Mouse (Mus musculus) embryonic fibroblast, embryonic 13.5 days (primary cell): ENCODE data around the gene Agpat2. TPM values are rescaled to one million over a fixed set of nuclear protein-coding genes. Genes with fewer than 3 reads are reported as not detected.

Experiments used
- H3K27ac ChIP-seq: 2 replicates; pipeline ENCODE4 v1.5.1; 2012; ENCODE audit warnings: low read length, control low read depth, inconsistent platforms; ENCODE audit not compliant: insufficient read depth
- H3K4me1 ChIP-seq: 2 replicates; pipeline ENCODE4 v1.6.1; 2011; ENCODE audit warnings: low read length; ENCODE audit not compliant: control insufficient read depth, insufficient read depth
- H3K4me3 ChIP-seq: 2 replicates; pipeline ENCODE4 v1.5.1; 2011; ENCODE audit warnings: mild to moderate bottlenecking, control low read depth, low read length; ENCODE audit not compliant: insufficient read depth
- CTCF ChIP-seq: IDR thresholded peaks from 2 replicates; pipeline ENCODE4 v1.5.1; 2011; ENCODE audit warnings: mild to moderate bottlenecking, control low read depth, low read length, moderate library complexity, borderline replicate concordance; ENCODE audit not compliant: insufficient read depth
- POLR2A ChIP-seq: IDR thresholded peaks from 2 replicates; pipeline ENCODE4 v1.6.1; 2011; ENCODE audit warnings: low read depth, mild to moderate bottlenecking, control low read depth, low read length, moderate library complexity
- polyA plus RNA-seq: library from polyadenylated mRNA; stranded (reverse); fragments of >200 nt; gene quantifications from 2 replicates; pipeline ENCODE4 v1.2.4, GENCODE M21; 2011; ENCODE audit warnings: low read depth; ENCODE audit not compliant: missing spikeins, insufficient read length

Agpat2 gene
- polyA plus RNA-seq, 1 experiment, result 22.4 TPM

DNA sequence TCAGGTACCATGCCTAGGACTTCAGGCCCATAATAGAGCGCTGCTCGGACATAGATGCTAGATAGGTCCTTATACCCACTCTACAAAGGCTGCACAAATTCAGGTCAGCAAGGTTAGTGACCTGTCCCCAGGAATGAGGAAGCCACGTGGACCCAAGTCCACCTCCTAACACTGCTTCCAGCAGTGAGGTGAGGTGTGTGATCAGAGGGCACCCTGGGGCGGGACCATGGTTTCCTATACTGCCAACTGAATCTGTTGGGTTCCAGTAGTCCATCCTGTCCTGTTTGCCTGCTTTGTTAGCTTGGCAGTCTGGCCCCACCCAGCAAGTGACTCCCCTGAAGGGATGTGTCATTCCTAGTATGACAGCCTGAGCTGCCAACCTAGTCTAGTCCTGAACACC lies 4.3 kb downstream of the Agpat2 start:
- TF ChIP-seq CTCF (no peak), POLR2A (no peak)
- Histone ChIP-seq H3K4me1 (no peaks in the 10 kb centered on the region), H3K27ac (no peak overlapping the region), H3K4me3 (no peak overlapping the region)

DNA sequence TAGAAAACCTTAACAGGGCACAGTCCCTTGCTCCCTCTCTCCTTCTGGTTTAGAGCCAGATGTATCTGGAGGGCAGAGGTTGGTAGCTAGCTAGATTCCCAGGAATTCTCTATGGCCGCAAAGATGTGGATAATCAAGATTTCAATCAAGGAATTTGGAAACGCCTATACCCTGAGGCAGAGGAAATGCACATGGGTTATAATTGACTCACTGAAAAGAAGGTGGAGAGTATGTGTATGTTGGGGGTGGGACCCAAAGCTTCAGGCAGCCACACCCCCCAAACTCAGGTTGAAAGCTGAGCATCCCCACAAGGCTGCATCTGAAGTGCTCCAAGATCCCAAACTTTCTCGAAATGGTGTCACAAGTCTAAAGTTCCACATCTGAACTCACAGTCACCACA lies 5.8 kb downstream of the Agpat2 start:
- no peak overlapping the region for H3K4me3 ChIP-seq
- TF ChIP-seq POLR2A (no peak), CTCF (no peak)
- no peaks in the 10 kb centered on the region for H3K4me1 ChIP-seq
- H3K27ac ChIP-seq, result no peak overlapping the region

DNA sequence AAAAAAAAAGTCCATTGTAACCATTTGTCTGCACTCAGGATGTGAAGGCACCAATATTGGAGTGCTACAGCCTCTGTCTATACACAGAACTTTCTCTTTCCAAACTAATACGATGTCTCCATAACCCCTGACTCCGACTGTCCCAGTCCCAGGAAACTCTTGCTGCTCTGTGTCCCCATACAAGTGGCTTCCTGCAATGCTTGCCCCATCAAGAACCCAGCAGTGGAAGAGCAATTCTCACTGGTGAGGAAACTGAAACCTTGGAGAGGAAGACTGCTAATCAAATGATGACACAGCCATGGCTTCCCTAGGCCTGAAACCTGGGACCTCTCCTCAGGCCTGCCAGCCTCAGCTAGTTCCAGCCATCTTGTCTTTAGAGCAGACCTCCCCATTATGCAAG lies 6.4 kb downstream of the Agpat2 start:
- Histone ChIP-seq H3K27ac (no peak overlapping the region), H3K4me3 (no peak overlapping the region), H3K4me1 (no peaks in the 10 kb centered on the region)
- no peak for TF ChIP-seq POLR2A
- TF ChIP-seq CTCF, result no peak

DNA sequence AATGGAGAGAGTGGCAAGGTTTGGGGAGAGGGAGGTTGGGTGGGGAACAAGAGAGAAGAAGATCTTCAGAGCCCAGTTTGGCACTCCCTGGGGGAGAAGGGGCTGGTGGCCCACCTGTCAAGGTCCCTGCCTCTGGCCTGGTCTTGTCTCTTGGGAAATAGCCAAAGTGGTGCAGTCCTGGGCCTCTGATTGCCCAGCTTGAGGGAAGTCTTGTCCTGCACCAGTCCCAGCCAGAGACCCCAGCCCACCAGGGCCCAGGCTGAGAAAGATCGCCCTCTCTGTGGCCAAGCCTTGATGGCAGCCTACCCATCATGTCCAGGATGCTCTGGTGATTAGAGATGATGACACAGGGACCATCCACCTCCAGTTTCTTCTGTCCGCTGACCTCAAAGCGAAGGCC lies 7.3 kb downstream of the Agpat2 start:
- no peak overlapping the region for H3K27ac ChIP-seq
- TF ChIP-seq POLR2A (no peak), CTCF (no peak)
- H3K4me1 ChIP-seq, result no peaks in the 10 kb centered on the region
- no peak overlapping the region for H3K4me3 ChIP-seq

DNA sequence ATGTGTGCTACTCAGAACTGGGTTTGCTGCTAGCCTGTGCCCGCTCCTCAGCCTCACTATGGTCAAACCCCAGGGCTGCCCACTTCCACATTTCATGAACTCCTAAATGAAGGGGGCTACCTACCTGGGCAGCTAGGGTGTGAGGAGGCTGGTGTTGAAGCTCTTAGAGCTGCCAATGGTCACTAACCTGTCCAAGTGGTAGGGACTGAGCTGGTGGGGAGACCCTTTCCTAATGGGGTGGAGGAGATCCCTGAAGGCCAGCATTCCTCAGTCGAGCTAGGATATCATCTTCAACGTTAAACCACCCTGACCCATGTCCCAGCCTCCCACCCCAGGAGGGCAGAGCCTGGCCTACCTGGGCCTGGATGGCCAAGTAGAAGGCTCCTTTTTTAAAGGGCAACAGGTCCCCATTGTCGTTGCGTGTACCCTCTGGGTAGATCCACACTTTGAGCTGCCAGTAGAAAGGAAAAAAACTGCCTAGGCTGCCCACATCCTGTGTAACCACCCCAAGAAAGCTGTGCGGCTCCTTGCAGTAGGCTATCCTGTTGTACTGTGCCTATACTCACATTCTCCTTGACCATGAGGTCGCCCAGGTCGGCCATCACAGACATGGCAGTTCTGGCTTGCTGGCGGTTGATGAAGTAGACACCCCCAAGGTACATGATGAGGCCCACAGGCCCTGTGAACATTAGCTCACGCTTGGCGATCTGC lies 8.3 kb downstream of the Agpat2 start:
- no peak overlapping the region for H3K27ac ChIP-seq
- TF ChIP-seq POLR2A (no peak), CTCF (no peak)
- H3K4me3 ChIP-seq, result no peak overlapping the region
- H3K4me1 ChIP-seq, result no peaks in the 10 kb centered on the region

DNA sequence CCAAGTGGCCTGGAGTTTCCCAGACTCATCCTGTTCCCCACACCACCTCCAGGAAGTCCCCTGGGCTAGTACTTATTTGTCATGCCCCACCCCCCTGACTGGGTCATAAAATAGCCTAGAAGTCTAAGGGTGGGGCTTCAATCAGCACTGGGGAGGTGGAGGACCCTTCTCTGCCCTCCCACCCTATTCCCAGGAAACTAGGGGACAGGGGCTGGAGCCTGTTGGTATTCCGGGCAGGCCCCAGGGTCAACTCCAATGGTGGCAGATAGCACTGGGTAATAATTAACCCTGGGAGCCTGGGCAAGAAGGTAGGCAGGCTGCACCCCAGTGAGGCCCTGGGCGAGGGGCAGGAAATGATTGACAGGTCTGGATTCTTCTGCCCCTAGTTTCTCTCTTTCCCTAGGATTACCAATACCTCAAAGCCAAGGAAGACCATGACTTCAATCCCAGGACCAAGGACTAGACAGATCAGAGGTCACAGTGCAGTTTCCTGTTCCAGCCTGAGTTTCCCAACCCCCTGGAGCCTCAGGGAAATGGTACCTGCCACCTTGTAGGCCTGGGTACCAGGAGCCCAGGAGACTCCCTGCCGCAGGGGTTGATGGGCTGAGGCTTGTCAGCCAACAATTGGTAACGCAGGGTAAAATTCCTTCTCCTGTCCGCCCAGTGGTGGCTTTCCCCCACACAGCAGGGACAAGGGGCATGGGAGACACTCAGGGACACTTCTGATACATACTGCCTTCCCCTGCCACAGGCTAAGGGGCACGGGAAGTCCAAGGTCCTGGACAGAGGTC lies 9.1 kb downstream of the Agpat2 start:
- no peak for TF ChIP-seq CTCF
- TF ChIP-seq POLR2A, result no peak
- Histone ChIP-seq H3K4me1 (no peaks in the 10 kb centered on the region), H3K4me3 (no peak overlapping the region), H3K27ac (no peak overlapping the region)

DNA sequence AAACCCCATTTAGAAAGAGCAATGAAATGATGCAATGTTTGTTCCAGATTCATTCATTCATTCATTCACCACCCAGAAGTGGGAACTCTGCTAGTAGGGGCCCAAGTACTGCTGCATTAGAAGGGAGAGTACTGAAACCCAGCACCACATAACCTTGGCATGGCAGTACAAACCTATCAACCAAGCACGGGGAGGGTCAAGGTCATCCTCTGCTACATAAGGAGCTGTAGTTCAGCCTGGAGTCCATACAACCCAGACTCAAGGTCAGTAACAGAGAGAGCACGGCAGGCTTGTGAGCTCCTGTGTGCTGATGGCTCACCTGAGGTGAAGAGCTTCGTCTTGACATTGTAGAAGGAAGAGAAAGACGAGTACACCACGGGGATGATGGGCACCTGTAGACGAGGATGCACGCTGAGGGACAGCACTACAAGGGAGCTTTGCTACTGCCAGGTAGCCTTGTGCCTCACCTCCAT lies 9.7 kb downstream of the Agpat2 start:
- no peak overlapping the region for H3K27ac ChIP-seq
- H3K4me1 ChIP-seq, result no peaks in the 10 kb centered on the region
- no peak for TF ChIP-seq CTCF
- TF ChIP-seq POLR2A, result no peak
- H3K4me3 ChIP-seq, result no peak overlapping the region

DNA sequence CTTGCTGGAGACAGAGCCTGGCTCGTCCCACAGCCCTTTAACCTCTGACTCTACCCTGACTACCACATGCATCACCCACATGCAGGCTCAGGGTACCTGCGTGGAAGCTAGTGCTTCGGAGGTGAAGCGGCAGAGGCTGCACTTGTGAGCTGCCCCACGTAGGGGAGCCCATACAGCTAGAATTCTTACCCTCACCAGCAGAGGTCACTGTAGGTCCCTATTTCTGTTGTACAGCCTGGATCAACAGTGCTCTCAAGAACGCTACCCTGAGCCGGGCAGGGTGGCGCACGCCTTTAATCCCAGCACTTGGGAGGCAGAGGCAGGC lies 10.2 kb downstream of the Agpat2 start:
- H3K4me1 ChIP-seq, result no peaks in the 10 kb centered on the region
- H3K27ac ChIP-seq, result no peak overlapping the region
- H3K4me3 ChIP-seq, result no peak overlapping the region
- TF ChIP-seq POLR2A (no peak), CTCF (0 out of 2 replicates have a peak, but pooled peaks have one; percentile 9)

DNA sequence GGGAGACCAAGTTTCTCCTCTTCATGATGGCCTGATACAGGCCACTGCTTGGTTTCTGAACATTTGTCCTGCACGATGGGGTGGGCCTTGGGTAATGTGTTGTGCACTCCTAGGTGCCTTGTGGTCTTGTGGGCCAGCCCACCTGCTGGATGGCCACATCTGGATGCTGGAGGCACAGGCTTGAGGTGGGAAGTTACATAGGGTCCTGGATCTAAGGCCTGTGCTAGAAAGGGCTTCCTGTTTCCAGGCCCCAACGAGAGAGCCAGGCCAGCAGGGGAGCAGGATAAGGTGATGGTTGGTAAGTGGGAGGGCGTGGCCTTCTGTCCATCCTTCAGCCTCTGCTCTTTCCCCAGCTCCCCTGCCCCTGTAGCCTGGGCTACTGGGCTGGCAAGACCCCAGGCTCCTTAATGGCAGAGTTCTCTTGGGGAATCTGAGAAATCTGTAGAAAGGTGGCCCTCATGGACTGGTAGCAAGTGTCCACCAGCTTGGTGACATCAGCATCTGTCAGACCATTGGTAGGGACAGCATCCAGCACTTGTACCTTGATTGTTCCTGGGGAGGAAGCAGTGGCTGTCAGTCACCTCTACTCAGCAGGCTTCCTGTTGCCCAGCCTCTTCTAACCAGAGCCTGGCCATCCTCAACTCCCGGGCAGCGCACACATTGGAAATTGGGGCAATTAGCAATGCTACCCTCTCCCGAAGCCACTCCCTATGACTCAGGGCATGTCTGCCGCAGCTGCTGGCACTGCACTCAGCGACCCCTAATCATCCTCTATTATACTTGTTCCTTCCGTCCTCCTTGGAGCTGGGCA lies 10.8 kb downstream of the Agpat2 start:
- Histone ChIP-seq H3K4me3 (no peak overlapping the region), H3K27ac (no peak overlapping the region), H3K4me1 (no peaks in the 10 kb centered on the region)
- TF ChIP-seq POLR2A (no peak), CTCF (no peak)
